Mouse (Mus musculus) embryonic facial prominence, embryonic 11.5 days (tissue): Measurements from ENCODE around the gene Mgat2. TPM values are rescaled to one million over a fixed set of nuclear protein-coding genes. Genes with fewer than 3 reads are reported as not detected.
"Not testable (repeated sequence)": the region's sequence is repeated elsewhere in the genome, so short reads cannot be mapped to it uniquely, and the experiment has no call there.

Source experiments
- ATAC-seq: fragments of 200-750 bp; cut with Nextera tagmentation; replicated peaks from 2 replicates; pipeline ENCODE4 v1.8.0; 2017; ENCODE audit warnings: low read depth; ENCODE audit not compliant: insufficient number of reproducible peaks, low FRiP score, low TSS enrichment
- DNase-seq: peaks from one replicate; pipeline ENCODE4 v3.0.0-alpha.2; 2015; ENCODE audit warnings: low spot score
- H3K27ac ChIP-seq: fragments of 300-500 bp; sonication (generic); replicated peaks from 2 replicates; pipeline ENCODE4 v1.5.1; 2014; ENCODE audit warnings: mild to moderate bottlenecking, low read depth, low read length, control low read depth
- H3K27me3 ChIP-seq: fragments of 300-500 bp; sonication (generic); 2 replicates; pipeline ENCODE4 v1.6.1; 2014; ENCODE audit warnings: mild to moderate bottlenecking, low read length, moderate library complexity, mixed read lengths; ENCODE audit not compliant: control insufficient read depth, insufficient read depth
- H3K36me3 ChIP-seq: fragments of 300-500 bp; sonication (generic); replicated peaks from 2 replicates; pipeline ENCODE4 v1.6.1; 2014; ENCODE audit warnings: low read depth, mild to moderate bottlenecking, low read length, moderate library complexity, mixed read lengths; ENCODE audit not compliant: control insufficient read depth, insufficient read depth
- H3K4me1 ChIP-seq: fragments of 300-500 bp; sonication (generic); 2 replicates; pipeline ENCODE4 v1.6.1; 2014; ENCODE audit warnings: low read length, mixed read lengths; ENCODE audit not compliant: control insufficient read depth, insufficient read depth
- H3K4me2 ChIP-seq: fragments of 300-500 bp; sonication (generic); 2 replicates; pipeline ENCODE4 v1.6.1; 2014; ENCODE audit warnings: low read depth, mild to moderate bottlenecking, control low read depth, low read length, moderate library complexity
- H3K4me3 ChIP-seq: fragments of 300-500 bp; sonication (generic); 2 replicates; pipeline ENCODE4 v1.5.1; 2014; ENCODE audit warnings: low read depth, low read length, control low read depth
- H3K9ac ChIP-seq: fragments of 300-500 bp; sonication (generic); replicated peaks from 2 replicates; pipeline ENCODE4 v1.6.1; 2014; ENCODE audit warnings: mild to moderate bottlenecking, control low read depth, low read length
- H3K9me3 ChIP-seq: fragments of 300-500 bp; sonication (generic); replicated peaks from 2 replicates; pipeline ENCODE4 v1.6.1; 2016; ENCODE audit warnings: mild to moderate bottlenecking, low read length, inconsistent platforms, mixed read lengths; ENCODE audit not compliant: control insufficient read depth
- WGBS: fragments of 180-500 bp; shearing (Covaris S2); extraction: QIAGEN DNeasy Blood & Tissue Kit; methylation state at CpG from one replicate; pipeline ENCODE4 v1.1.7; 2014; 5-methylcytosine and 5-hydroxymethylcytosine counted together
- polyA plus RNA-seq: library from polyadenylated mRNA; unstranded; fragments of >200 nt; fragmentation: Nextera tagmentation; extraction: Ambion mirVana; gene quantifications from 2 replicates; pipeline ENCODE4 v1.2.1, GENCODE M21; 2014

The Mgat2 gene
- polyA plus RNA-seq, 1 experiment from 2014 or later = 39.5 TPM

GRCm38 (mm10) chr12:69157107-69157506, 26.9 kb upstream of the Mgat2 start:
- ATAC-seq = no peak
- no peak for DNase-seq
- Histone ChIP-seq H3K9ac (no peak overlapping the region), H3K27ac (no peak overlapping the region), H3K36me3 (peaks cover 5% of the 10 kb centered on the region), H3K9me3 (no peaks in the 10 kb centered on the region), H3K27me3 (no peaks in the 10 kb centered on the region), H3K4me3 (no peak overlapping the region), H3K4me1 (no peaks in the 10 kb centered on the region), H3K4me2 (no peak overlapping the region)
- WGBS = 92% methylated on average over 2 of the region's 2 CpGs

- peak overlapping the region; percentile 70 for H3K4me2 ChIP-seq
- H3K4me1 ChIP-seq = no peaks in the 10 kb centered on the region
- peak overlapping the region; percentile 91 for H3K9ac ChIP-seq
- H3K9me3 ChIP-seq = no peaks in the 10 kb centered on the region
- H3K27me3 ChIP-seq = no peaks in the 10 kb centered on the region
- WGBS = 0% methylated on average over 19 of the region's 19 CpGs
- H3K4me3 ChIP-seq = peak overlapping the region; percentile 71
- peak overlapping the region; percentile 77 for H3K27ac ChIP-seq
- peaks cover 5% of the 10 kb centered on the region for H3K36me3 ChIP-seq
- DNase-seq (peak; percentile 36), ATAC-seq (no peak)
Observed at GRCm38 (mm10) chr12:69158366-69158764, 25.6 kb upstream of the Mgat2 start.

- not testable (repeated sequence) for H3K27me3 ChIP-seq, H3K9me3 ChIP-seq, H3K36me3 ChIP-seq, H3K4me1 ChIP-seq
- Histone ChIP-seq H3K27ac (peak within 1 kb of the TSS; percentile 77), H3K9ac (peak within 1 kb of the TSS; percentile 91), H3K4me3 (peak within 1 kb of the TSS; percentile 71), H3K4me2 (peak within 1 kb of the TSS; percentile 70)
- DNase-seq = peak; percentile 99
- under 1% methylated on average over 57 of the region's 68 CpGs for WGBS
- ATAC-seq = peak; percentile 99
Observed at GRCm38 (mm10) chr12:69158765-69159577, 25.0 kb upstream of the Mgat2 start, which contains the start of gene Rps29. TSS of gene Rps29 (minus strand) at chr12:69159186.

- H3K4me1 ChIP-seq = no peaks in the 10 kb centered on the region
- no peak overlapping the region for H3K4me3 ChIP-seq
- DNase-seq (peak; percentile 83), ATAC-seq (no peak)
- peaks cover 5% of the 10 kb centered on the region for H3K36me3 ChIP-seq
- no peak overlapping the region for H3K9ac ChIP-seq
- H3K9me3 ChIP-seq = no peaks in the 10 kb centered on the region
- H3K27ac ChIP-seq = no peak overlapping the region
- H3K4me2 ChIP-seq = no peak overlapping the region
- WGBS = 7% methylated on average over 9 of the region's 9 CpGs
- no peaks in the 10 kb centered on the region for H3K27me3 ChIP-seq
Observed at GRCm38 (mm10) chr12:69159578-69159940, 24.4 kb upstream of the Mgat2 start.

GRCm38 (mm10) chr12:69160677-69161076, 23.3 kb upstream of the Mgat2 start:
- H3K4me2 ChIP-seq, H3K27ac ChIP-seq, H3K36me3 ChIP-seq, ATAC-seq, H3K9ac ChIP-seq, H3K27me3 ChIP-seq, DNase-seq, H3K4me3 ChIP-seq, H3K4me1 ChIP-seq, H3K9me3 ChIP-seq: not testable (repeated sequence)
- 55% methylated on average over 2 of the region's 2 CpGs for WGBS

- 87% methylated on average over 4 of the region's 4 CpGs for WGBS
- not testable (repeated sequence) for H3K36me3 ChIP-seq, H3K9me3 ChIP-seq, H3K4me3 ChIP-seq, ATAC-seq, H3K4me2 ChIP-seq, H3K27me3 ChIP-seq, H3K9ac ChIP-seq, H3K4me1 ChIP-seq, H3K27ac ChIP-seq, DNase-seq
Observed at GRCm38 (mm10) chr12:69163586-69163985, 20.4 kb upstream of the Mgat2 start.

- 59% methylated on average over 3 of the region's 3 CpGs for WGBS
Observed at GRCm38 (mm10) chr12:69164904-69165303, 19.1 kb upstream of the Mgat2 start.

GRCm38 (mm10) chr12:69166861-69167581, 16.9 kb upstream of the Mgat2 start:
- ATAC-seq, H3K4me3 ChIP-seq, H3K27me3 ChIP-seq, H3K9me3 ChIP-seq, H3K4me1 ChIP-seq, DNase-seq, H3K27ac ChIP-seq, H3K4me2 ChIP-seq, H3K9ac ChIP-seq, H3K36me3 ChIP-seq: not testable (repeated sequence)
- WGBS = 71% methylated on average over 8 of the region's 8 CpGs

More at GRCm38 (mm10) chr12:69164904-69165303, 19.1 kb upstream of the Mgat2 start:
- no peaks in the 10 kb centered on the region for H3K4me1 ChIP-seq
- no peak for DNase-seq
- no peak overlapping the region for H3K4me3 ChIP-seq
- H3K4me2 ChIP-seq = no peak overlapping the region
- H3K27ac ChIP-seq = no peak overlapping the region
- ATAC-seq = no peak
- H3K27me3 ChIP-seq = no peaks in the 10 kb centered on the region
- H3K9ac ChIP-seq = no peak overlapping the region
- no peaks in the 10 kb centered on the region for H3K9me3 ChIP-seq
- no peaks in the 10 kb centered on the region for H3K36me3 ChIP-seq
